Mouse (Mus musculus) monocyte, adult 5-6 weeks (primary cell): ENCODE data around the gene Rgs7. TPM values are rescaled to one million over a fixed set of nuclear protein-coding genes. Genes with fewer than 3 reads are reported as not detected.

Experiments
- ATAC-seq: fragments of 153-309, 156-312 bp; replicated peaks from 2 replicates; pipeline ENCODE4 v1.8.0; 2017; ENCODE audit warnings: mild to moderate bottlenecking; ENCODE audit not compliant: low TSS enrichment, insufficient number of reproducible peaks, severe bottlenecking, poor library complexity, low FRiP score
- total RNA-seq: library from RNA; stranded (forward); fragments of 200-1000, 200-491, 200-594 nt; gene quantifications from 3 replicates; pipeline ENCODE4 v1.2.3, GENCODE M21; 2017

Gene Rgs7
- total RNA-seq, 1 experiment from 2014 or later = not detected

DNA sequence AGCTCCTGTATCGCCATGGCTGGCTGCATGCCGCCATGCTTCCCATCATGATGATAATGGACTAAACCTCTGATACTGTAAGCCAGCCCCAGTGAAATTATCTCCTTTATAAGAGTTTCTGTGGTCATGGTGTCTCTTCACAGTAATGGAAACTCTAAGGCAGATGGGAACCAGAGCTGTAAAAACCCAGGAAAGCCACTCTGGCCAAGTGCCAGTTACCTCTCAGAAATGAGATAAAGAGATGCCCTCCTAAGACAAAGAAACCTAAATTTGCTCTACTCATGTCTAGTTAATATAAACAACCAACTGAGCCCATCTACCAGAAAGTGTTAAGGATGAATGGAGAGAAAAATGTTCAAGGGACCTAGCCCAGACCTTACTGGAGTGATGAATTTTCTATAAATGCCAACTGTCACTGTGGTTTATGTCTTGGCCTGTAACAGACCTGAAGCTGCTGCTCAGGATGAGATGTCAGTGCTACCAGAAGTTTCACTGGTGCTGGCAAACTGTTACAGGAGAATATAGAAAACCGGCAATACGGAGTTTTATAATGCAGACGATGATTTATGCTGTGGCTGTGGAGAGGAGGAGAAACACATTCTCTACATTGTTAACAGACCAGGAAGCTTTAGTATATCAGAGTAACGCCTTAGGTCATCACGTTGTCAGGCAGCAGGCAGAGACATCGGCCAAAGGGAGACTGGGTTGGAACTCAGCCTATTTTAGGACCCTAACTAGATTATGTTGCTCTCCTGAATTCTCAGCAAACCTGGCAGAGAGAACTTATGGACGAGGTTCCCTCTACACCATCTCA, 159.1 kb downstream of the Rgs7 start:
- ATAC-seq = no peak

DNA sequence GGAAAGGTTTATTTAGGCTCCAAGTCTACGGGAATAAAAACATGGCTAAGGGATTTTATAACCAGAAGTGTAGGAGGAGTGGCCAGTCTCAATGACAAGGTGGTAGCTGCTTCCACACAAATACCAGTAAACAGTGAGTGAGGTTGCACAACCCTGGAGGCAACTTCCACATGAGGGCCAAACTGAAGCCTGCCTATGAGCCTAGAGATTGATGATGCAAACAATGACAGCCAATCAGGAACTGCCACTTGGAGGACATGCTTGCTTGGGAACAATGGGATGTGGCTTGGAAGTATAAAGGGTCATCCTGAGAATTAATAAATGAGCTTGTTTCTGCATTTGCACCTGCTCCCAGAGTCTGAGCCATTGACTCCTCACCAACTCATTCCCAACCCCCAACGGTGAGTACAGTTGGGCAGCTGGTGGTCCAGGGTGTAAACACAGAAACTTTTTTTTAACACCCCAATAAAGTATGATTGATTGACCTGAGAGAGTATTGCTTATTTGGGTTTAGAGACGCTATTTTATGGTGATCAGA, 162.3 kb downstream of the Rgs7 start:
- no peak for ATAC-seq

DNA sequence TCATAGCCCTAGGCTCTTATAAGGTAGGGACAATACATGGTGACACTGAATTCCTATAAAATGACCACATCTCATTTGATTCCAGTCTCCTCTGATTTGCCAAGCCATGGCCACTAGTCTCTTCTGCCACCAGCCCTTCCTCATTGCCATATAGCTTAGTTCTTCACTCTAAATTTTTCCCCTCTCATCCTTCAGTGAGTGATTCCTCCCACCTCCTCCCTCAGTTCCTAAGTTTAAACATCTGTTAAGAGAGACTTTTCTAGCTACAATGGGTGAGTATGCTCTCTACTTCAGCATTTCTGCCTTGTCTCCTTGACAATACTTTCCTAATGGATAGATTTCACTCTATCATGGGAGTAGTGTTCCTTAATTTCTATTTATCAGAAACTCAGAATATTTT, 169.5 kb downstream of the Rgs7 start:
- ATAC-seq = no peak

DNA sequence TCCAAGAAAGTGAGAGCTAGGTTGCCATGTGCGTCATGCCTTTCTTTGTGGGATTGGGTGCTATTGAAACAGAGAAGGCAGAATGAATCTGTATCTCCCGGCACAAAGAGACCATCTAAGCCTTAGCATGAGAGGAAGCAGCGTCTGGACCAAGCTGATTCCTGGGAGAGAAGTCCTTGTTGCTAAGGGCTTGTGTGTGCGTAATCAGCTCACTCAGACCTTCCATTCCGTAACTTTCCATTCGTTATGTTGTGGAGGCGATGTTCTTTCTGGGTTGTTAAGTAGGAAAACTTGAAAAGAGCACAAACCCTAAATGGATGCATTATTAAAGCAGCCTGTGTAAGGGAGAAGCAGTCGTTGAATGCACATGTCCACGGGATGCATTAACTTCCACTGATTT, 173.1 kb downstream of the Rgs7 start:
- no peak for ATAC-seq

DNA sequence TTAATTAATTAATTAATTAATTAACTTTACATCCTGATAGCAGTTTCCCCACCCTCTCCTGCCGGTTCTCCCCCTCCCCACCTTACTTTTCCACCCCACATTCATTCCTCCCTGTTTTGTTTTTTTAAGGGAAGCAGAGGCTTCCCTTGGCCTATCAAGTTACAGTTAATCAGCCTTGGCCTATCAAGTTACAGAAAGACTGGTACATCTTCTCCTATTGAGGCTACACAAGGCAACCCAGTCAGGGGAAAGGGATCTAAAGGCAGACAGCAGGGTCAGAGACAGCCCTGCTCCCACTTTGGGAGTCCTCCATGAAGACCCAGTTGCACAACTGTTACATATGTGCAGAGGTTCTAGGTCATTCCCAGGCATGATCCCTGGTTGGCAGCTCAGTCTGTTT, 175.0 kb downstream of the Rgs7 start:
- no peak for ATAC-seq

DNA sequence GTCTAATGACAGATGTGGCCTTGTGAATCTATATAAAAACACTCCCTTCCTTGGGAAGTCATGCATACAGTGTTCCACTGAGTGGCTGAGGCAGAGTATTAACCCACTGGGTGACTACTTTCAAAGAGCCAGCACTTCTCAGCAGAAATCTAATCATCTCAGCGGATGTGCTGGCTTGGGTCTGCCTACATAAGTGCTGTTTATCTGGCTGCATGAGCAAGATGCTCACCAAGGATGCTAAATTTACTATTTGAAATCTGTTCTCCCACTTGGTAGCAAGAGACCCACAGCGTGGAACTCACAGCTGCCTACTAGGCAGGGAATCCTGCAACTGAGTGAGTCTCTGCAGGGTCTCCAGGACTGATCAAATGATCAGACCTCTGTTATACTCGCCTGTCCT, 184.7 kb downstream of the Rgs7 start:
- no peak for ATAC-seq

DNA sequence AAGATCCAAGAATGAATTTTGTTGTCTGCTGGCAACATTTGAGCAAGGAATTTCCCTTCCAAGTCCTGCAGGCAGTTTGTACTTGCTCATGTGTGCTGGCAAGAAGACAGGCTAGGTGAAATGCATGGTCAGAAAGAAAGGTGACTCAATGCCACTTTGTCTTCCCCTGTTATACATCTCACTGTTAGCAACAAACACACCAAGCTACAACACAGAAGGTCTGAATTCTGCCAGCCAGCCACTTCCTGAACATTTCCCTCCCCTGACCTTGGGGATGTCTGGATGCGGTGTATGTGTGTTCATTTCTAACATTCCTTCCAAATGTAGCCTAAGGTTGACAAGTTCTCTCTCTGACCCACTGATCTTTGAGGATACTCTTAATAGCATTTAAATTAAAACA, 191.4 kb downstream of the Rgs7 start:
- no peak for ATAC-seq

DNA sequence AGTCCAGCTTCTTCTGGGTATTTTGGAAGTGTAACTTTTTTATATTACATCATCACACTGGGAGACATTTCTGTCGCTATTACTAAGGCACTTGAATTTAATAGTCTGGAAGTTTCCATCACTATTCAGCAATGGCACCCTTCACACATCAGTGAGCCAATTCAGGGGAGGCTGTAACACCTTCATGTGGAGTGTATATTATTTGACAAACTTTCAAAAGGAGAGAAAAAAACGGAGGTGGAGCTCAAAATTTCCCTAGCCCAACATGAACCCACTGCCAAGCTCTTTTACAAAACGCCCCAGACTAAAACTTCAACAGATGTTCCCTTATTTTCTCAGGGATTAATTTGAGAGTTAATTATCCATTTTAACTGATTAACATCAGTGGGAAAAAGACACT, 191.9 kb downstream of the Rgs7 start:
- ATAC-seq = no peak

DNA sequence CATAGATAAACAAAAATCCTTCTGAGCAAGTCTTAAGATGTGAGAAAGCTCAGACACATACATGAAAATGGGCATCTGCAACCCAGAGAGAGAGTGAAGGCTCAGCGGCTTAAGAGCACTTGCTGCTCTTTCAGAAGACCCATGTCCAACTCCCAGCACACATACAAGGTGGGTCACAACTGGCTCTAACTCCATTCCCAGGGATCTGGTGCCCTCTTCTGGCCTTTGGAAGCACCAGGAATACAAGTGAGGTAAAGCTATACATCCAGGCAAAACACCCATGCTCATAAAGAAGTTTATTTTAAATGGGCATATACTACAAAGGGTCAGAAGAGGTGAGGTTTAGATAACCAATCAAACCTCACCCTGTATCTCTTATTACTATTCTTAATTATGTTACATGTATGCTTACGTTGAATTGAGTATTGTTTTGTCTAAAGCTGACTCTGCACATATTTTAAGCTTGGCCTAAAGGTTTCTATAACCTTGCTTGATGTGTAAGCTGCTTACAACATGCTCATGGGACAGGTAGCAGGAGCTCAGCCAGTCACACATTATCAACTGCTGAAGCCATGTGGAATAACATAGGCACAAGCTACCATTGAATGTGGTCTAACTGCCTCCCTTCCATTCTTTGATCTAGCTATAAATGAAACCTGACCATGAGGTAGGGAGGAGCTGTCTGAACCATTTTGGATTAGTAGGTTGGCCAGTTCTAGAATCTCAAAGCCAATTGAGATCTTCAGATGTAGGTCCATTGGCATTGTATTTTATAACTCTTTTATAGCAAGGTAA, 192.5 kb downstream of the Rgs7 start:
- ATAC-seq = no peak

DNA sequence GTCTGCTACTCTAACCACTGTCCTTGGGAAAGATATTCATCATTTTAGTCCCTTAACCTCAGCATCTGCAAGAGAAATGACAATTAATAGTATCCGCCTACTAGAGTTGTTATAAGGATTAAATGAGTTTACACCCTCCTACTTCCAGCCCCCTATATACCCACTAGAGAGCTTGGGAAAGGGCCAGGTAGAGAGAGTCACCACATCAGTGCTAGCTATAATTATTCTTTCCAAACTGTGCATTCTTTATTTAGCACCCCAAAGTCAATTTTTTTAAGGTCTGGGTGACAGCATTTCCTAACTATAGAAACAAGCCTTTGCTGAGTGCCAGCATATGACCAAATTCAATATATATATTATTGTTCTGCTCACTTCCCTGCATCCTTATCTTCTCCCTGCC, 195.4 kb downstream of the Rgs7 start:
- ATAC-seq = no peak

DNA sequence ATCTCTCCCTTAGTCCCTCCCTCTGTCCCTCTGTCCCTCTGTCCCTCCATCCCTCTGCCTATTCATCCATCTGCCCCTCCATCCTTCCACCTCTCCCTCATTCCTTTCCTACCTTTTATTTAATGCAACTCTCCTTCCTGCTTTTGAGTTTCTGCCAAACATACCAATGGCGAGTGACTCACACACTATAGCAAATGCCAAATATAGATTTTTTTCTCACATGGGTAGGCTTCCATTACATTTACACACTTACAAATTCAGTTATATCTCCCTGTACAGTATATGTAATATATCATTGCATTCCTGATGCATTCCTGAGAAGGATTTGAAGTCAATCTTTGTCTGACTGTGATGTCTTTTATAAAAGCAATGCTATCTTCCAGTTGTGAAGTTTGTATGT, 202.2 kb downstream of the Rgs7 start:
- no peak for ATAC-seq

DNA sequence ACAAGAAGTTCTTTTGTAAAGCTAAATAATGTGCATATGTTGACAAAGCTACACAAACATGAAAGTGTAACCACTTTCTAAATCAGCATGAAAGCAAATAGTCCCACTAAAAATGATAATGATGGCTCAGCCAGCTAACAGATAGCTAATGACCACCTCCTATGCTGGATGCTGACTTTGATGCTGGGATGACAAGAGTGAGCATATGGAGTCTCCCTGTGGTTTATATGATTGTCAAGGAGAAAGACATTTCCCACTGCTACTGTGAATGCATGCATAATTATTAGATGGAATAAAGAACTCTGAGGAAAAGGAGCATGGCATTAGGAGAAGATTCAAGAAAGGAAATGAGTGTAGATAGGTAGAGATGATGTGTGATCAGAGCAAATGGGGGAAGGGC, 230.0 kb downstream of the Rgs7 start:
- no peak for ATAC-seq

DNA sequence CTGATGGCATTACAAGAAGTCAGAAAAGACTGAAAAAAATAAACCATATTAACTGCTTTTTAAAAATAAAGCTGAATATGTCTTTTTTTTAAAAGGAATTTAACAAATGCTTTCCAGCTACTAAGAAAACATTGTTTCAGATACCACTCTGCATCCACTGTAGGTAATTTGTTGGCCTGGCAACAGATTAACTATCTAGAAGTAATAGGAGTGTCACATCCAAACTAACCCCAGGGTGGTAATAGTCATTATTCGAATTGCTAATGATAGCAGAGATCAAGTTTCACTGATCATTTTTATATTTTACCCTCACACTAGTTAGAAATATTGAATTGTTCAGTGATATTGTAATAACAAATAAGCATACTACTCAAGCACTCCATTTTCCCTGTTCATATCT, 232.9 kb downstream of the Rgs7 start:
- ATAC-seq = no peak

DNA sequence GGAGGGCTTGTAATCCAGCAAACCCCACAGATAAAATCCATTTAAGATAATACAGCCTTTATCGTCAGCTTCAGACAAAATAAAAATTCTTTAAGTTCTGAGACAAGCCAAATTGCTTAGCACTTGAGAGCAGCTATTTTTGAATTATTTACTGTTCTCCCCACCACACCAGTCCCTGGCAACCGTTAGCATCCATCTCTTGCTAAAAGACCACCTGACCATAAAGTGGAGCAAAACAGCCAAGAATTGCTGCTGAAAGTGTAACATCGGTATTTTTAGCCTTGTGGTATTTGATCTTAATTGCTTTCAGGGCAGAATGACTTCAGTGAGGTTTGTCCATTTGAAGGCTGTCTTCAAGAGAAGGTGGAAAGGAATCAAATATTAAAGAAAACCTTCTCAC, 237.1 kb downstream of the Rgs7 start:
- no peak for ATAC-seq

DNA sequence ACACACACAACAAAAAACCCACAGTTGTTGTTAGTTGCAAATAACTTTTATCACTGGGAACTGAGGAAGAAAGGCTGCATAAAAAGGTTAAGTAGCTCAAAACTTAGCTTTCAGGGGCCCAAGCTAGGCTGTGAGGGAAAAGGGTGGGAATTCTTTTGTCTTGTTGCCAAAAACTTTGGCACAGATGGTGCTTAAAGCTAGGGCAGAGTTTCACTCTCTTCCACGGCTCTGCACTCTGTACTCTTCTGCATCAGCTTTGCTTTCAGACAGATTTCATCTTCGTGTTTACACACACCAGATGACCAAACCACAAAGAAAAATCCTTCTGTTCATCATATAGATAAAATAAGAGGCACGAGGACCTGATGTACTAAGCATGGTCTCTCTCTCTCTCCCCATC, 237.6 kb downstream of the Rgs7 start:
- no peak for ATAC-seq

DNA sequence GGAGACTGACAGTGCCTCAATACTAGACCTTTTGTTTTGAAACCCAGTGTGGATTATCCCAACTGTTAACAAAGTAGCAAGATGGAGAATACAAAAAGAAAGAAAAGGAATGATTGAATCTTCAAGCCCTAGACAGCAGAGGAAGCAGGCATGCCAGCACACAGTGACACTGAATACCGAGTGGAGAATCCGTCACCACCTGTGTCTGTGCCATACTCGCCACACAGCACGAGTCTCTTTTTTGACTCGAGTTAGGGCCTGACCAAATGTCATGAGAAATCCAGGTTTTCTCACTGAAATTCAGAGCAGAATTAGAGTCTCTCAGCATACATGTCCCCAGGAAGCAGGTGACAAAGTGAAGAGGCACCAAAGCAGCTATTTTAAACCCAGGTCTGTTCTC, 250.2 kb downstream of the Rgs7 start:
- ATAC-seq = no peak

DNA sequence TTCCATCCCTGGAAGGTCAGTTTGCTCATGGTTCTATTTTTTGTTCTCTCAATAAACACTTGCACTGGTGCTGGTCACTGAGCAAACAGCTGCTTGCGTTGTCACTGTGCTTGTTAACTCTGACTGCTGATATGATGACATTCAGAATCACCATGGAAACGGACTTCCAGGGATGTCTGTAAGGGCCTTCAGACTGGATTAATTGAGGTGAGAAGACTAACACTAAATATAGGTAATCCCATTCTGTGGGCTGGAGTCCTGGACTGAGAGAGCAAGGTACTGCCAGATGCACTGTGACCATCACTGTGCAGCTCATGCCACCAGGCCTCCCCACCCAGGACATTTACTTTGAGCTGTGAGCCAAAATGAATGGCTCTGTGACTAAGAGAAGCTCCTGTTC, 252.2 kb downstream of the Rgs7 start:
- no peak for ATAC-seq

DNA sequence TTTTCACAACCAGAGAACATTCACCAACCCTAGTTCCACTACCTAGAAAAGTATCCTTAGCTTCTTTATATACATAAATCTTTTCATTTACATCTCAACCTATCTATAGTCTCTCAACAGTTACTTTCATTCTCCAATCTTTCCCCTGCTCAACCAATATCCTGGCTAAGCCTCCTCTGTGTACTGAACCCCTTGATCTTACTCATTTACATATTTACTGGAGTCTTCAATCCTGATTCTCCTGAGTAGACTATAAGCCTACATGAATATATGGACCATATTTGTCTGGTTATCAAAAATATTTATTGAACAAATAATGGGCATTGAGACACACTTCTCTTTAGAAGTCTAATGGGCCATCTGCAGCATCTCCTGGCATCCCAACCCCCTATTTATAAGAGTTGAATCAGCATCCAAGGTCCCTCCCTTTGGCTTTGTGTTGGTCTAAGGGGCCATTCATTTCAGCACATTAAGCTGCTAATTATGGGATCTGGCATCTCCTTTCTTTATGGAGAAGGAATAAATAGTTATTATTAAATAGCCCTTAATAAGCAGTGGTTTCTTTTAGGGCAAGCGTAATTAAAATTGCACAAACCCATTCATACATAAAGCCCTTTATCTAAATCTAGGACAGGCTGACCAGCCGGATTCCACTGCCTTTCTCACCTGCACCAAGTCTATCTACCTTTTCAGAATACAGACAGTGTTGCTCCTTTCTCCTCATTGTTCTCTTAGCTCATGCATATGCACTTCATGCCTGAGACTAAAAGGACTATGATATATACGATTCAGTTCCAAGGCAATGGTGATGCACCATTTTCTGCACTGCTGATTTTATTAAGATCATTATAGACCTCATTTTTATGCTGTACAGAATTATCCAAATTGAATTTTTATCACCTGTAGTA, 270.5 kb downstream of the Rgs7 start:
- no peak for ATAC-seq

DNA sequence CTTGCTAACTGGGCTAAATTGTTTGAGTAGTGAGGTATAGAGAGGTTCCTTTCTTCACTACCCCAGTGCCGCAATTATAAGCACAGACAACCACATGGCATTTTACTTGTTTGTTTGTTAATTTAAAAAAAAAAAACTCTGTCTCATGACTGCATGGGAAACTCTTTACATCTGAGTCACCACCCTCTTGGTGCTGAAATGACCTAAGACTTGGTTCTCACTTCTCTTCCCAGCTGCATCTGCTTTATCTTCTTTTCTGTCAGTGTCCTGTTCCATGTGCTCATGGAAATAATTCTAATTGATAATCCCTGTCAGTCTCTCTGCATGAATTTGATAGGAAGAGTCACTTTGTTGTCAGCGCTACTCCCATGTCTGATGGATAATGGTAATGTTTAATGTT, 272.7 kb downstream of the Rgs7 start:
- no peak for ATAC-seq
